Mouse (Mus musculus) cerebral cortex, adult 2 months (tissue): ENCODE measurements around the gene Eif1.

ENCODE experiments used
- WGBS: fragments of 180-500 bp; shearing (Covaris S2); methylation state at CpG from one replicate; pipeline ENCODE4 v1.1.7; 2018; 5-methylcytosine and 5-hydroxymethylcytosine counted together

Gene Eif1

DNA sequence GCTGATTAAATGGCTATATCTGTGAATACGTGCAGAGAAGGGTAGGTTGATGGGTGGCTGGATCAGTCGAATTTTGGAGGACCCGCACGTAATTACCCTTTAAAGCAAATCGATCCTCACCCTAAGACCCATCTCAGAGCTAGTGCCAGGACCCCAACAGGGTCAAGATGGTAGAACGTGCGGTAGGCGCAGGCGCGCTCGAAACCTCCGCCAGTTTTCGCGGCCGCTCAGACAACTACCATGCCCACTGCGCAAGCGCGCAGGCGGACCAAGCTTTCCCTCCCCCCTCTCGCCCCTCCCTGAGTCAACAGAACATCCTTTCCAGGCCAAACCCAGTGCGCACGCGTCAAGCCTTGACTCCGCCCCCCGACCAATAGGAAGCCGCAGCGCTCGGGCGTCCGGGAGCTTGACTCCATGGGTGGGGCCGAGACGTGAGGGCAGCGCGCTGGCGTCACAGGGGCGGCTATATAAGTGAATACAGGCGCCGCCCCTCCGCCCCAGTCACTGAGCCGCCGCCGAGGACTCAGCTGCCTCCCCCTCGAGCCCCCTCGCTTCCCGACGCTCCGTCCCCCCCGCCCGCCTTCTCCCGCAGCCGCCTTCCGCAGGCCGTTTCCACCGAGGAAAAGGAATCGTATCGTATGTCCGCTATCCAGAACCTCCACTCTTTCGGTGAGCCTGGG is at the start of gene Eif1:
TSS of gene Eif1 (plus strand) at position 394 of the 680 bp plus-strand sequence.
- under 1% methylated on average over 58 of the region's 58 CpGs for WGBS

DNA sequence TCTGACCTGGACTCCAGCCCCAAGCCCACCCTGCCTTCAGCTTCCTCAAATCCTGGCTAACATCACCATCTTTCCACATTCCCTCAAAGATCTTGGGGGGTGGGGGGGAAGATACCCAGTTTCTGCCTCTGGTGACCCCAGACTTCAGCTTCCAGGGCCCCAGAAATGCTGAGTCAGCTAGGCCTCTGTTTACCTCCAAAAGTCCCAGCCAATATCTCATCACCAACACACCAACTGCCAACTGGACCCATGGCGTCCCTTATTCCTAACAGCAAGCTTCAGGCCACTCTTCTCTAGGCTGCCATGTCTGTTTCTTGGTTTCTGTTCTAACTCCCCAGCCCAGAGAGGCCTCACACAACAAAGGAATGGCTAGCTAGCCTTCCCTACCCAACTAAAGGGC is 47.8 kb upstream of the Eif1 start:
- WGBS, result 95% methylated on average over 1 of the region's 1 CpGs

DNA sequence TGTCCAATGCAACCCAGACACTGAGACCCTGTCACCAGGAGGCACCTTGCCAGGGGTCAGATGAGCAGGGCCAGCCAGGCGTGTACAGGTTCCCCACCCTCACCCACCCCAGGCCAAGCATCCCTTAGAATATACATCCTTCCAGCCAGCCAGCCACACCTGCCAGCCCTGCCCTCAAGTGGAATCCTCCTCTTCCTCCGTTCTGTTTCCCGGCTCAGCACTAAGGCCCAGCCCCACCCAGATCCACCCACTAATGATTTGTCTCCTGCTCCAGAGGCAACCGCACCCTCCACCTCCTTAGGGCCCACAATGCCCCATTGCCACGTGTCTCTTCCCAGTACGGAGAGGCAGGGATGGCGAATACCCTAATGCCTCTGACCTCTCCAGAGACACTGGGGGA is 45.0 kb upstream of the Eif1 start:
- WGBS, result 80% methylated on average over 7 of the region's 7 CpGs

DNA sequence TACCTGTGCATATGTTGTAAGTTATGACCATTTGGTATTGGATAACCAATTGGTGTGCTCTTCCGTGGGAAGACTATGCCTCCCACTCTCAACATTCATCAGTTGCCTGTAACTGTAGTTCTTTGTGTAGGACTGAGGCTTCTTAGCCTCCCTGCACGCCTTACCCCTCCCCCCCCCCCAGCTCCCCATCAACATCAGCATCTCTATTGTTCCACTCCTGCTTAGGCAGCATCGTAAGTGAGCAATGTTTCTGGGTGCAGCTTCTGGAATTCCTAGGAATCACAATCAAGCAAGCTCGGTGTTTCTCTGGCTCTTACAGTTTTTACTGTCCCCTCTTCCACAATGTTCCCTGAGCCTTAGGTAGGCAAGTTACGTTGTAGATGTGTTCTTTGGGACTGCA is 44.2 kb upstream of the Eif1 start:
- WGBS, result 54% methylated on average over 5 of the region's 5 CpGs

DNA sequence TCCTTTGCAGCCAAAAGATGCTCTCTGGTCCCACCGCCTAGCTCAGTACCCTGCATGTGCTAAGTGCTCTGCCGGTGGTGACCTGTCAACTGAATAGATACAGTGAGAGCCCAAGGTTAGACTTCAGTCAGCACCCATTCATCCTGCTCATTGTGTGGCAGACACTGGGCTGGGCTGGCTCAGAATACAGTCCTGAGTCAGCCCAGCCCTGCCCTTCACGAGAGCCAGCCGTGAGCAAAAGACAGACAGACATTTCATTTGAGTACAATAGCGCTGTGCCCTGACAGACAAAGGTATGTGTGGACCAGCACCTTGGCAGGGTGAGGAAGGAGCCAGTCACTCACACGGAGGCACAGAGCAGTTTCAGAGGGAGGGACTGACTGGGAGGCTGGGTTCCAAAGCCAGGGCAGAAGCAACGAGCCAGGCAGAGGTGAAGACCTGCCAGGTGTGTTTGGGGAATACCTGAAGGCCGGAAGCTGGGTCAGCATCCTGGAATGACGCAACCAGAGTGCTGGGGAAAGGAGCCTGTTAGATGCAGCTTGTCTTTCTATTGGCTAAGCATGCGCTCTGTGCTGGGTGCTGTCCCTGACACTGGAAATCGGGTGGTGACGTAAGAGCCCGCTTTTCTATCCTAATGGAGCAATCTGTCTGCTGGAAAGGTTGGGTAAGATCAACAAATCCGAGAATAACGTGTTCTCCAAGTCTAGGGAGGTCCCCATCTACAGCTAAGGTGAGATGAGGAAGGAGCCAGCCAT is 41.8 kb upstream of the Eif1 start:
- WGBS, result 76% methylated on average over 15 of the region's 15 CpGs

DNA sequence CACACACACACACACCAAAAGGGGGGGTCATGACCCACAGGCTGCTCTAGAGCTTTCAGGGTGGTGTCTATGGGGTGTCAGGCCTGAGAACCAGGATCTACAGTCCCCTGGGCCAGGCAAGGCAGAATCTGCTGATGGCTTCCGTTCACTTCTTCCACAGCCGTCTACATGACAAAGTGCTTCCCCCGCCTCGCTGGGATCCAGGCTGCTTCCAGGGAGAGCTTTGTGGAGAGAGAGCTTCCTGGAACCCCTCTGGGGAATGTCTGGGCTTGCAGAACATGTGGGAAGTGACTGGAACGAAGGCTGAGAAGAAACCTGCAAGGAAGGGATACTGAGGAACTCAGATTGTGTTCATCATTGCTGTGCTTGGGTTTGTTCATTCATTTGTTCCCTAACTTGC is 40.9 kb upstream of the Eif1 start:
- WGBS, result 57% methylated on average over 5 of the region's 5 CpGs

DNA sequence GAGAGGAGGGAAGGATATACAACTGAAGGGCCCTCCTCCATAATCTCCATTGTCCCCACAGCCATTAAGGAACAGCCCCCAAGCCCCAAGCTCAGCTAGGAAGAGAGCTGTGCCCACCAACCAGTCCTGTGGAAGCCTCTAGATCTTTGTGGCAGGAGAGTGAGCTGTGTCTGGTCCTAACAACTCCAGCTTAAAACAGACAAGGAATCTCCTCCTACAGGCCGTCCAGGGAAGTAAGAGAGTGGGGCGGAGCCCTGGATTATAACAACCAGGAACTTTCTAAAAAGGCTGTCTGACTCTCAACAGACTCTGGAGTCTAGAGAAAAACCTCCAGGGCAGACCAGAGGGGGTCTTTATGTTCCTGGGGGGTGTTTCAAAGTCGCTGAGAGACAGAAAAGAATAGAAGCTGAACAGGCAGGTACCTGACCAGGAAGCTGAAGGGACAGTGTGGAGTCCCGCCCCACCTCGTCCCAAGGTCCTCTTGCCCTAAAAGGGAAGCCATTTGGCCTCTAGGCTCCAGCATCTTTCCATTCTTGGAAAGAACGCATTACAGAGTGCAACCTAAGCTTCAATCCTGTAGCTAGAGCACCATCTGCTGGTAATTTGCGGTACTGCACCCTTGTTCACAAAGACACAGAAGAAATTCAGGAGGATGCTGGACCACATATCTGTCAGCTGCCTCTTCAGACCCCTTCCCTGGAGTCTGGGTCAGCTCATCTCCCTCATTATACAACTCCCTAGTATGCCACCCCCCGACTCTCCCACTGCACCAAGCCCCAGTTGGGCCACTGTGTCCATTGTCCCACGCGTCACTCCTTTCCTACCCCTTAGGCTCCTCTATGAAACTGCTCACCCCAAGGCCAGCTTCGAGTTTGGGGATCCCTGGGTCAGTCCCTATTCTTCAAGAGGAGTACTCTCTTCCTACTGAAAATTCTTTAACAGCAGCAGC is 37.8 kb upstream of the Eif1 start:
- 20% methylated on average over 11 of the region's 11 CpGs for WGBS

DNA sequence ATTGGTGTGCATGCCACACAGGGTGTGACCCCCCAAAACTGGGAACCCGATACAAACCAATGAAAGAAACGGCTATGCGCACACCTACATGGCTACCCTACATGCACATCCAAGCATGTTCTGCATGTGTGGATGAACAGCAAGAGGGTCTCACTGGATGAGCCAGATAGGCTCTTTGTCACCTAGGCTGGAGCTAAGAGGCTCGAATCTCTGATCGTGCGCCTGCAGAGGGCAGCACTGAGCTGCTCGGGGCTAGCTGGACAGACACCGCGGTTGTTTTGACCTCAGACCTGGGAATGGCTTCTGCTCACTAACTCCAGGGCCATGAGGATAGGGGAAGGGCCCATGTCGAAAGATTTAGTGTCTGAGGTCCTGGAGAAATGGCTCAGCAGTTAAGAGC is 37.1 kb upstream of the Eif1 start:
- WGBS, result 25% methylated on average over 10 of the region's 10 CpGs

DNA sequence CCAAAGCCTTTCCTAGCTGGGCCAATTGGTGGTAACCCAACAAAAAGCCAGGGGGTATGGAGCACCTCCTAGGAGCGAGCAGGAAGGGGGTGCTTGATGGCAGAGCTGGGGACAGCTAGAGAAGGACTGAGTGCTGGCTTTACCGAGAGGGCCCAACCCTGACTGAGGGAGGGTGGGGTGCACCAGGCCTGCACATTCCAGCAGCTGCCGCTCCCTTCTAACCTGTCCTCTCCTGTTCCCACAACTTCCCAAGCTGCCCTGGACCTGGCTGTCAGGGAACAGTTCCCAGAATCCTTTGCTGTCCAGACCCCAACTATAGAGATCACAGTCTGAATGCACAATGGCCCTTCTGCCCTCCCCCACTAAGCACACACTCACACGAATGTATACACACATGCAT is 34.7 kb upstream of the Eif1 start:
- 87% methylated on average over 4 of the region's 4 CpGs for WGBS

DNA sequence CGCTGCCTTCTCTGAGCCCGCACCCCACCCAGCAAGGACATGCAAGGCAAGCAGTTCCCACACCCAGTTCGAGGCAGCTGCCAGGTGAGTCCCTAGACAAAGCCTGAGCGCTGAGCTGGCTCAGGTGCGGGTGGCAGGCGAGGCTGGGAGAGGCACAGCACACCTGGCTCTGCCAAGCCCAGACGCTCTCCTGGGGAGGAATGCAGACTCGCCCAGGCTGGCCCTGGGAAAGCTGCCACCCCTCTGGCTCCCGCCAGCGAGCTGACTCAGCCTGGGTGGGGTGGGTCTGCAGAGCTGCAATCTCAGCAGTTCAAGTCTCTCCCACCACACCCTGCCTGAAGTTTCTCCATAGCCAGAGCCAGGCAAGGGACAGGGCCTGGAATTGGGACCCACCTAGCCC is 32.7 kb upstream of the Eif1 start:
- 43% methylated on average over 10 of the region's 10 CpGs for WGBS

DNA sequence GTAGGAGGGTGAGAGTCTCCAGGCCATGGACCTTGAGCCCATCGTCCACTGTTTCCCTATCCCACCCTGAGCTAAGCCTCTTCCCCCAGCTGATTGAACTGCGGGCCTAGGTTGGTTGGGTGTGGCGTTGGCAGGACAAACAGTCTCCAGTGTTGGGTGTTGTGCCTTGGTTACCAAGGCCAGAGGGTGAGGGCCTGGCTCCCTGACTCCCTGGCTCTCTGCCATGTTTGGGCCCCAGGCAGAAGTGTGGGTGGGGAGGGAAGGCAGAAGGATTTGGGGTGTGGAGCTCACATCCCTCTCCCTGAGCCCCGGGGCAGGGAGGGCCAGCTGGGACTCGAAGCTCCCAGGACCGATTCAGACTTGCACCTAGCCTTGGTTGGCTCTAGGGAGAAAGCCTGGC is 30.7 kb upstream of the Eif1 start:
- WGBS, result 93% methylated on average over 6 of the region's 6 CpGs

DNA sequence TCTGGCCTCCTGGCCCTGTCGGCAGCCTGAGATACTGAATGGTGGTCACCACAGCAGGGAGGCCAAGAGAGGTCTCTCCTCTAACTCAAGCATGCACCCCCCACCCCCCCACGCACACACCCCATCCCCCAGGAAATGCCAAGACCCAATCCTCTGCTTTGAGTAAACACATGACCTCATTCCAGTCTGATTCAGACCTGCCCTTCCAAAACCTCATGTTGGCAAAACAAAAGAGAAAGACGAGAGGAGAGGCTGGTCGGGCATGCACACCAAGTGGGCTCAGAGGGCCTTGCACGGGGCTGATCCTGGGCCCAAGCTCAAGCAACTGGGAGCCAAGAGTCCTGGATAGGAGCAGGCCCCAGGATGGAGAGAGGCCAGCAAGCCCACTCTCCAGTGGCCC is 29.4 kb upstream of the Eif1 start:
- 58% methylated on average over 5 of the region's 5 CpGs for WGBS

DNA sequence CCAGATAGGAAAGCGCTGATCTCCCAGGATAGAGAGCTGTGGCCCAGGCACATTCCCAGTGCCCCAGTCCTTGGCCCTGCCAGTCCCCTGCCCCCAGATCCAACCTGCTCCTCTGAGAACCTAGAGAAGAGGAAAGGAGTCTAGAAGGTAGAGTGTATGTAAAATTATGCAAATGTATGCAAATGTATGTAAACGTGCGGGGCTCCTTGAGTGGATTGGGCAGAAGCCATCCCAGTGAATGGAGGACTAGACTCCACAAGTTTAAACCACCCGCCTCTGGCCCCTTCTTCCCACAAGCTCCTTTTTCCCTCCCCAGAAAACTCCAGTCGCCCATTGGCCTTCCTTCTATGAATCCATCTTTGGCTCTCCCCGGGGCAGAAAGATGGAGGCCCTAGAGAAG is 26.8 kb upstream of the Eif1 start:
- whole genome bisulfite sequencing, result 53% methylated on average over 6 of the region's 6 CpGs

DNA sequence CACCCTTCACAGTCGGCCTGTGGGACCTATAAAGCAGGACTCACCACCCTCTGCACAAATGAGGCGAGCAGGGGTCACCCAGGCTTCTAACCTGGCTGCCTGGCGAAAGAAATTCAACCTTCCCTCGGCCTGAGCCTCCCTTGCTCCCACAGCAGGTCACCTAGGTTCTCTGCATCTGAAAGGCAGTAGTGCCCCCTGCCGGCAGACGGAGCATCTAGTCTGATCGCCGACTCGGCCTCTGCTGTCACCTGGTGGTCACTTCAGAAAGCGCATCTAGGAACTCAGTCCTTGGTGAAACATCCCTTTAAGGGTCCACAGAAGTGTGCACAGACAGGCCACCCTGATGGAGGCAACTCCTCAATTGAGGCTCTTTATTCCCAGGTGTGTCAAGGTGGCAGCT is 24.4 kb upstream of the Eif1 start:
- 10% methylated on average over 10 of the region's 10 CpGs for WGBS

DNA sequence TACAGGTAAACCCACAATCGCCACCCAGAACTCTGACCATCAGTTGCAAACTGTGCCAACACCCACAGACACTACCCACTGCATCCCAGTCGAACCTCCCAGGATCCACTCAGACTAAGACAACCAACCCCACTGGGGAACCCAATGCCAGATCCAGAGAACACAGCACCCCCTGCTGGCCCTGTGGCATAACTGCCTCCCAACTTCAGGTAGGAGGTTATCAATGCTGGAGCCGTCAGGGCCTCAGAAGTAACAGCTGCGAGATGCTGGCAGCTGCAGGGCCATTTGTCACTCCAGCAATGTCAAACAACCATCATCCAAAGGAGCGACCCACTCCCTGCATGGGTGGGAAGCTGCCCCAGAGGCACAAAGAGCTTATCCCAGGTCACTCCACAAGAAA is 21.9 kb upstream of the Eif1 start:
- WGBS, result 35% methylated on average over 5 of the region's 5 CpGs

DNA sequence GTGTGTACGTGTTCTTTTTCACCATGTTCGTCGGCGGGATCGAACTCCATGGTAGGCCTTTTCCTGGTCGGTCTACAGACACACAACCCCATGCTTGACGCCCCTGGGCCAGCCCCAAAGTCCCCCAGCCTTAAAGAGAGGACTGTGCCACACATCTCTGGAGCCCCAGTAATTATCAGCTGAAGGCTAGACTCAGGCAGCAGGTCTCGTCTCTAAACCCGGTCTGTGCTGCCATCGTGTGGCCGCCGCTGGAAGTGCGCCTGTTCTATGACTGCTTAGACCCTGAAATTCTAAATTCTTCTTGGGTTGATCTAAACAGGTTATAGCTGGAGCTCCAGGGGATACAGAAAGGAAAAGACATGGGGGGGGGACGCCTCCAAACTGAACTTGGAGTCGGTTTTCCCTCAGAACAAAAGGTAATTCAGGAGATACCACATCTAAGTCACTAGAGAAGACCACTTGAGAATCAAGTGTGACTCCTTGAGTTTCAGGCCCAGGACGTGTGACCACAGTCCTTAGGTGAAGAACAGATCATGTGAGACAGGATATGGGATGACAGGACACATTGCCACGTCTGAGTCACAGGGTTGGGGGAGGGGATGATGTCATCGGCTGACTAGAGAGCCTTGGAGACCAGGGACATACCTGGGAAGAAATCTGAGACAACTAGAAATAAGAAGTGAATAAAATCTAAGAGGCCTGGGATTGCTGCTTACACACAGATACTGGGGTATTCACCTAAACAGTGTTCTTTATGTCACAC is 21.2 kb upstream of the Eif1 start:
- WGBS, result 19% methylated on average over 18 of the region's 18 CpGs

DNA sequence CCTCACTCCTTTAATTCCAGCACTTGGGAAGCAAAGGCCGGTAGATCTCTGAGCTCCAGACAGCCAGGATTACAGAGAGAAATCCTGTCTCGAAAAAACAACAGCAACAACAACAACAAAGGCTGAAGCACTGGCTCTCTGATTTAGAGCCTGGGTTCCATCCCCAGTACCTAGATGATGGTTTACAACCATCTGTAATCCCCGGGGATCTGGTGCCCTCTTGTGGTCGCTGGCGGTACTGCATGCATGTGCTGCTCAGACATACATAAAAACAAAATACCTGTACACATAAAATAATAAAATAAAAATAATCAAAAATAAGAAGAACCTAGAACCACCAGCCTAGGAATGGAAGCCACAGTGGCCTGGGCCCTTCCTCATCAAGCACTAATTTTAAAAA is 19.4 kb upstream of the Eif1 start:
- 15% methylated on average over 5 of the region's 5 CpGs for WGBS

DNA sequence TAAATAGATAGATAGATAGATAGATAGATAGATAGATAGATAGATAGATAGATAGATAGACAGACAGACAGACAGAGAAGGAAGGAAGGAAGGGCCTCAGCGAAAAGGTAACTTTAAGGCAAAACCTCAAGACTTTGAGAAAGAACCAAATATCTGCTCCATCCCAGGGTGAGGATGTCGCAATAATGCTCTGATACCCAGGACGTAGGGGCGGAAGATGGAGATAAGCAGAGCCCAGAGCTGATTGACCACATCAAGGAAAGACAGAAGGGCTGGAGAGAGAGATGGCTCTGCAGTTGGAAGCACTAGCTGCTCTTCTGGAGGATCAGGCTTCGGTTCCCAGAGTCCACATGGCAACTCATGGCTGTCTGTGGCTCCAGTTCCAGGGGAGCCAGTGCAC is 18.4 kb upstream of the Eif1 start:
- 94% methylated on average over 5 of the region's 5 CpGs for WGBS

DNA sequence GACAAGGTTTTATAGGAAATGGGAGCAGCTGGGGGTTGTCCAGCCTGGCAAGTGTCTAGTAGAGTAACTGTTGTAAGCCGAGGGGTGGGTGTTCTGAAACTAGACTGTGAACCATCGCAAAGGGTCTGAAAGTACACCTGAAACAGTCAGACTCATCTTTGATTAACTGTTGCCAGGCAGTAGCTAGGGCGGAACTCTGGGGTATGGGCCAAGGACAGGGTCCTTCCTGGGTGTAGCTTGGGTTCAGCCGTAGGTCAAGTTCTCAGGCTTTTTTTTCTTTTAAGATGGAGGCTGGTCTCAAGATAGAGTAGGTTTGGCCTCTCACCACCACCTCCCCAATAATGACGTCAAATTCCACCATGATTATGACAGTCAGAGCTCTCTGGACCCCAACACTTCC is 11.8 kb upstream of the Eif1 start:
- WGBS, result 89% methylated on average over 5 of the region's 5 CpGs

DNA sequence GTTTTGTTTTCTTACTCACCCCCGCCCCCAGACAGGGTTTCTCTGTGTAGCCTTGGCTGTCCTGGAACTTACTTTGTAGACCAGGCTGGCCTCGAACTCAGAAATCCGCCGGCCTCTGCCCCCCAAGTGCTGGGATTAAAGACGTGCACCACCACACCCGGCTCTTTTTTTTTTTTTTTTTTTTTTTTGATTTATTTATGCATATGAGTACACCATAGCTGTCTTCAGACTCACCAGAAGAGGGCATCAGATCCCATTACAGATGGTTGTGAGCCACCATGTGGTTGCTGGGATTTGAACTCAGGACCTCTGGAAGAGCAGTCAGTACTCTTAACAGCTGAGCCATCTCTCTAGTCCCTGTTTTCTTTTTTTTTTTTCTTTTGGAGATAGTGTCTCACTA is 11.0 kb upstream of the Eif1 start:
- WGBS, result 80% methylated on average over 6 of the region's 6 CpGs

DNA sequence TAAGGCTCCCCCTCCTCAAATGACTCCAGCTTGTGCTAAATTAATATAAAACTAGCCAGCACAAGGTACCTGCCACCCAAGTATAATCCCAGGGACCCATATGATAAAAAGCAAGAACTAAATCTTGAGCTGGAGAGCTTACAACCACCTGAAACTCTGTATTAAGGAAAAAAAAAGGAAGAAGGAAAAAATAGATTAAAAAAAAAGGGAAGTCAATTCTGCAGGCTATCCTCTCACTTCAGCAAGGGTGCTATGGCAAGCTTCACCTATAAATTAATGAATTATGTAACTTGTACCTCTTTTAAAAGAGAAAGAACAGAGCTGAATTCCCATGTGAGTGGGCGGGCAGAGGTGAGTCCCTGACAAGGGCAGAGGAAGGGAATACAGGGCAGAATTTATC is 8.0 kb upstream of the Eif1 start:
- 52% methylated on average over 1 of the region's 1 CpGs for WGBS
